Mouse (Mus musculus): Measurements from ENCODE around the gene Ptk7.

Ptk7 gene

GRCm38 (mm10) chr17:46521963-46522668 lies 107.2 kb downstream of the Ptk7 start:
- no peak for DNase-seq (ENCODE audit: low spot score in 2 of 2)

GRCm38 (mm10) chr17:46521174-46521573 lies 108.1 kb downstream of the Ptk7 start:
- DNase-seq (ENCODE audit: low spot score in 2 of 2) = no peak

GRCm38 (mm10) chr17:46520385-46520979 lies 108.8 kb downstream of the Ptk7 start:
- no peak for DNase-seq (ENCODE audit: low spot score in 2 of 2)

- DNase-seq (ENCODE audit: low spot score in 2 of 2) = no peak
Observed at GRCm38 (mm10) chr17:46519971-46520370, 109.3 kb downstream of the Ptk7 start.

All from thymus, postnatal 10 days (tissue).